Mouse (Mus musculus) limb, embryonic 12.5 days (tissue): Measurements from ENCODE around the gene Actr8. TPM values are rescaled to one million over a fixed set of nuclear protein-coding genes. Genes with fewer than 3 reads are reported as not detected.

Experiments
- ATAC-seq: fragments of 200-750 bp; cut with Nextera tagmentation; 2 replicates; pipeline ENCODE4 v1.8.0; 2017; ENCODE audit warnings: low read depth, moderate TSS enrichment; ENCODE audit not compliant: insufficient number of reproducible peaks, insufficient read depth, low FRiP score, low TSS enrichment
- H3K27ac ChIP-seq: fragments of 300-500 bp; sonication (generic); 2 replicates; pipeline ENCODE4 v1.5.1; 2016; ENCODE audit warnings: mild to moderate bottlenecking, moderate library complexity
- H3K27me3 ChIP-seq: fragments of 300-500 bp; sonication (generic); 2 replicates; pipeline ENCODE4 v1.6.1; 2016; ENCODE audit warnings: mild to moderate bottlenecking, moderate library complexity
- H3K36me3 ChIP-seq: fragments of 300-500 bp; sonication (generic); 2 replicates; pipeline ENCODE4 v1.6.1; 2016; ENCODE audit warnings: mild to moderate bottlenecking, moderate library complexity
- H3K4me1 ChIP-seq: fragments of 300-500 bp; sonication (generic); replicated peaks from 2 replicates; pipeline ENCODE4 v1.6.1; 2016
- H3K4me2 ChIP-seq: fragments of 300-500 bp; sonication (generic); 2 replicates; pipeline ENCODE4 v1.6.1; 2016; ENCODE audit warnings: mild to moderate bottlenecking, moderate library complexity
- H3K4me3 ChIP-seq: fragments of 300-500 bp; sonication (generic); replicated peaks from 2 replicates; pipeline ENCODE4 v1.5.1; 2016; ENCODE audit warnings: mild to moderate bottlenecking
- H3K9ac ChIP-seq: fragments of 300-500 bp; sonication (generic); replicated peaks from 2 replicates; pipeline ENCODE4 v1.6.1; 2016; ENCODE audit warnings: mild to moderate bottlenecking, moderate library complexity
- H3K9me3 ChIP-seq: fragments of 300-500 bp; sonication (generic); 2 replicates; pipeline ENCODE4 v1.6.1; 2016; ENCODE audit warnings: mild to moderate bottlenecking, moderate library complexity
- WGBS: fragments of 180-500 bp; shearing (Covaris S2); methylation state at CpG from one replicate; pipeline ENCODE4 v1.1.7; 2016; 5-methylcytosine and 5-hydroxymethylcytosine counted together
- polyA plus RNA-seq: library from polyadenylated mRNA; unstranded; fragments of >200 nt; fragmentation: Nextera tagmentation; extraction: Ambion mirVana; gene quantifications from 2 replicates; pipeline ENCODE4 v1.2.1, GENCODE M21; 2016

Actr8 gene
- polyA plus RNA-seq, 1 experiment from 2014 or later = 77.4 TPM

GRCm38 (mm10) chr14:30018463-30018801 lies 40.3 kb downstream of the Actr8 start:
- H3K36me3 ChIP-seq = no peaks in the 10 kb centered on the region
- peaks cover 16% of the 10 kb centered on the region for H3K4me1 ChIP-seq
- no peak overlapping the region for H3K9ac ChIP-seq
- no peak for ATAC-seq
- no peak overlapping the region for H3K27ac ChIP-seq
- H3K4me3 ChIP-seq = no peak overlapping the region
- no peaks in the 10 kb centered on the region for H3K27me3 ChIP-seq
- H3K4me2 ChIP-seq = no peak overlapping the region
- no peaks in the 10 kb centered on the region for H3K9me3 ChIP-seq
- 97% methylated on average over 4 of the region's 4 CpGs for WGBS

DNA sequence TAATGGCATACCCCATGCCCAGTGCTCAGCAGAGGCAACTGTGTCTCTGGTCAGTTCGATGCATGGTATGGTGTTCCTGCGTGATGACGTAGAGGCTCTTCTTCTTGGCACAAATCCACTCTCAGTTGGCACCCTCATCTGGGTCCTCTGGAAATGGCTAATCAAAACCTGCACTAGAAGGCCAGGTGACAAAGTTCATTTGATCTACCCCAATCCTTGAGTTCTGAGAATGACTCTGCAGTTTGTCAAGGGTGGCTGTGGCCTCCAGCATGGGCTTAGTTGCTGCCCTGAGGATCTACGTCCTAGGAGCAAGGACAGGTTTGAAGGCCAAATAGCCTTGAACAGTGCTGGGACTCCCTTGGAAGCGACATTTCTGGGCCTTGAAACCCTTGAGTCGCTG lies 40.7 kb downstream of the Actr8 start:
- no peaks in the 10 kb centered on the region for H3K9me3 ChIP-seq
- no peaks in the 10 kb centered on the region for H3K27me3 ChIP-seq
- peaks cover 16% of the 10 kb centered on the region for H3K4me1 ChIP-seq
- no peak overlapping the region for H3K9ac ChIP-seq
- WGBS = 91% methylated on average over 6 of the region's 6 CpGs
- no peak overlapping the region for H3K4me2 ChIP-seq
- no peak overlapping the region for H3K4me3 ChIP-seq
- no peak overlapping the region for H3K27ac ChIP-seq
- no peak for ATAC-seq
- no peaks in the 10 kb centered on the region for H3K36me3 ChIP-seq

- Histone ChIP-seq H3K4me3 (no peak overlapping the region), H3K4me2 (no peak overlapping the region), H3K9me3 (no peaks in the 10 kb centered on the region), H3K27ac (no peak overlapping the region), H3K9ac (no peak overlapping the region), H3K4me1 (peaks cover 15% of the 10 kb centered on the region), H3K27me3 (no peaks in the 10 kb centered on the region), H3K36me3 (no peaks in the 10 kb centered on the region)
- no peak for ATAC-seq
- WGBS = 90% methylated on average over 8 of the region's 8 CpGs
These were observed 41.2 kb downstream of the Actr8 start for GRCm38 (mm10) chr14:30019375-30019774.

GRCm38 (mm10) chr14:30019792-30020575 lies 41.8 kb downstream of the Actr8 start:
- Histone ChIP-seq H3K4me2 (no peak overlapping the region), H3K27ac (no peak overlapping the region), H3K27me3 (no peaks in the 10 kb centered on the region), H3K4me3 (no peak overlapping the region), H3K9me3 (no peaks in the 10 kb centered on the region), H3K4me1 (peaks cover 11% of the 10 kb centered on the region), H3K9ac (no peak overlapping the region), H3K36me3 (no peaks in the 10 kb centered on the region)
- ATAC-seq = no peak
- 33% methylated on average over 9 of the region's 9 CpGs for WGBS

- Histone ChIP-seq H3K9me3 (no peaks in the 10 kb centered on the region), H3K4me3 (no peak overlapping the region), H3K27me3 (no peaks in the 10 kb centered on the region), H3K27ac (no peak overlapping the region), H3K36me3 (no peaks in the 10 kb centered on the region), H3K4me1 (peaks cover 11% of the 10 kb centered on the region), H3K4me2 (no peak overlapping the region), H3K9ac (no peak overlapping the region)
- 88% methylated on average over 6 of the region's 6 CpGs for WGBS
- ATAC-seq = no peak
These were observed 44.3 kb downstream of the Actr8 start for GRCm38 (mm10) chr14:30022471-30022870.

DNA sequence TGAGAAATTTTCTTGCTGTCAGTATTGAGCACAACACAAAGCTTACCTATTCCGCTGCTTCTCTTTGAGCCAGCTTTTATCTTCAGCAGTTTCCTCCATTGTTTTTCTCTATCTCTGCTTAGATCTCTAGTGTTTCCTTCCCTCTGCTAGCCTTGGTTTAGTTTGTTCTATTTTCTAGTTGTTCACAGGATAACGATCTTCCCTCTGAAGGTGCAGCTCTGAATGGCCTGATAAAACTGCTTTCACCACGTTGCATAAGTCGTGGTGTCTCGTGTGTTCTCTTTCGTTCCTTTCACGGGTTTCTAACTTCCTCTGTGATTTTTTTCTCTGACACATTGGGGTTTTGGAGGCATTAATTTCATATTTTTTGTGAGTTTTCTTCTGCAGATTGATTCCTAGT lies 46.2 kb downstream of the Actr8 start:
- Histone ChIP-seq H3K4me2 (no peak overlapping the region), H3K27ac (no peak overlapping the region), H3K9ac (no peak overlapping the region), H3K4me1 (peaks cover 11% of the 10 kb centered on the region), H3K9me3 (no peaks in the 10 kb centered on the region), H3K27me3 (no peaks in the 10 kb centered on the region), H3K4me3 (no peak overlapping the region), H3K36me3 (no peaks in the 10 kb centered on the region)
- 56% methylated on average over 7 of the region's 7 CpGs for WGBS
- ATAC-seq = no peak

GRCm38 (mm10) chr14:30027378-30027777 lies 49.2 kb downstream of the Actr8 start:
- no peak overlapping the region for H3K4me3 ChIP-seq
- H3K36me3 ChIP-seq = no peaks in the 10 kb centered on the region
- no peak overlapping the region for H3K9ac ChIP-seq
- no peaks in the 10 kb centered on the region for H3K27me3 ChIP-seq
- H3K27ac ChIP-seq = no peak overlapping the region
- no peak overlapping the region for H3K4me2 ChIP-seq
- WGBS = 68% methylated on average over 2 of the region's 2 CpGs
- H3K9me3 ChIP-seq = no peaks in the 10 kb centered on the region
- H3K4me1 ChIP-seq = no peaks in the 10 kb centered on the region
- ATAC-seq = no peak

DNA sequence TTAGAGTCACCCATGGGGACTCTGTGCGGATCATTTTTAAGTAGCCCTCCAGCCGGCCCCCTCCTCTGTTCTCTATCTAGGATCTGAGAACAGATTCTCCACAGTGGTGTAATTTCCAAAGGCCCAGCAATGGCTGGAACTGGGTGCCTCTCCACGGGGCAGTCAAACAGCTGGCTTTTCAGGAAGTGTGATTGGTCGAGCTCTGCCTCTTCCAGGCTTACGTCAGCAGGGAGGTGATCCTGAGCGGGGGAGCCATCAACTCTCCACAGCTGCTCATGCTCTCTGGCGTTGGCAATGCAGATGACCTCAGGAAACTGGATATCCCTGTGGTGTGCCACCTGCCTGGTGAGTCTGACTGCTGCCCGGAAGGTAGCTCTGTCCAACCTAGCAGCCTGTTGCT lies 55.3 kb downstream of the Actr8 start:
- Histone ChIP-seq H3K36me3 (no peaks in the 10 kb centered on the region), H3K4me1 (no peaks in the 10 kb centered on the region), H3K9ac (no peak overlapping the region), H3K27ac (no peak overlapping the region), H3K4me3 (no peak overlapping the region), H3K27me3 (no peaks in the 10 kb centered on the region), H3K9me3 (no peaks in the 10 kb centered on the region), H3K4me2 (no peak overlapping the region)
- 56% methylated on average over 8 of the region's 8 CpGs for WGBS
- no peak for ATAC-seq

- Histone ChIP-seq H3K4me3 (no peak overlapping the region), H3K27me3 (no peaks in the 10 kb centered on the region), H3K36me3 (no peaks in the 10 kb centered on the region), H3K9ac (no peak overlapping the region), H3K4me2 (no peak overlapping the region), H3K4me1 (no peaks in the 10 kb centered on the region), H3K9me3 (no peaks in the 10 kb centered on the region), H3K27ac (no peak overlapping the region)
- no peak for ATAC-seq
- 91% methylated on average over 18 of the region's 18 CpGs for WGBS
These were observed 60.3 kb downstream of the Actr8 start for GRCm38 (mm10) chr14:30038431-30038830.

DNA sequence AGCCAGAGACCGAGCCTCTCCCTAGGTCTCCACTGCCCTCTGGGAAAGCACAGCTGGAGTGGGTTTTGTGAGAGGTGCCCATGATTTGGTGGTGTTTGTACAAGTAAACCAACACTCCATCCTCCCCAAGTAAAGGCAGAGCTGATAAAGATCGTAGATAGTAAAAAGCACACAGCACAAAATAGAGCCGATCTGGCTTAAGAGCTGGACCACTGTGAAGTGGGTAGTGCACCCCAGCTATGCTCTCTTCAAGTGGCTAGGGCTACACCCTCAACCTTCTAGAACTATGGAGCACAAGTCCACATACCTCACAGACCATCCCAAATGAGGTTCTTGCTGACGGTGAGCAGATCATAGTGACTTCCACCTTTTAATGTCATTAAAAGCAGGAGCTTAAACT lies 61.3 kb downstream of the Actr8 start:
- Histone ChIP-seq H3K27me3 (no peaks in the 10 kb centered on the region), H3K36me3 (no peaks in the 10 kb centered on the region), H3K9me3 (no peaks in the 10 kb centered on the region), H3K27ac (no peak overlapping the region), H3K4me2 (no peak overlapping the region), H3K4me3 (no peak overlapping the region), H3K9ac (no peak overlapping the region), H3K4me1 (no peaks in the 10 kb centered on the region)
- ATAC-seq = no peak
- 74% methylated on average over 4 of the region's 4 CpGs for WGBS

DNA sequence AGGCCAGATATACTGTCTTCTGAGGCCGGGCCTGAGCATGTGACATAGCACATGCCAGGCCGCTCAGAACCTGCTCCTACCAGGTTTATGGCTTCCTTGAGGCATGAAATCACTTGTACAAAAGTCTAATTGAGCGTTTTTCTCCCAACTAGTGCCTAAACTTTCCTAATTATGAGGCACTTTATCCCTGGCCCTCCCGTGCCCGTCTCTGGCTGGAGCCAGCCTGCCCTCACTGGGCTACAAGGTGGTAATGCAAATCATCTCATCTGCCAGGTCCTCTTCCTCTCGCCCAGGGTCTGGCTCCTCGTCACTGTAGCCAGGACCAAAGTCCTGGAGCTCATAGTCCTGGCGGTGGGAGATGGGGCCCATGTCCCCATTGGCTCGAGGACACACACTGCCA lies 63.7 kb downstream of the Actr8 start:
- H3K27me3 ChIP-seq = no peaks in the 10 kb centered on the region
- WGBS = 67% methylated on average over 9 of the region's 9 CpGs
- no peaks in the 10 kb centered on the region for H3K36me3 ChIP-seq
- H3K4me1 ChIP-seq = no peaks in the 10 kb centered on the region
- no peak overlapping the region for H3K4me2 ChIP-seq
- H3K9ac ChIP-seq = no peak overlapping the region
- H3K4me3 ChIP-seq = no peak overlapping the region
- ATAC-seq = no peak
- no peaks in the 10 kb centered on the region for H3K9me3 ChIP-seq
- H3K27ac ChIP-seq = no peak overlapping the region

- WGBS = 89% methylated on average over 7 of the region's 7 CpGs
- ATAC-seq = no peak
- no peaks in the 10 kb centered on the region for H3K36me3 ChIP-seq
- no peaks in the 10 kb centered on the region for H3K27me3 ChIP-seq
- H3K27ac ChIP-seq = no peak overlapping the region
- H3K9me3 ChIP-seq = no peaks in the 10 kb centered on the region
- no peak overlapping the region for H3K9ac ChIP-seq
- H3K4me2 ChIP-seq = no peak overlapping the region
- H3K4me1 ChIP-seq = no peaks in the 10 kb centered on the region
- no peak overlapping the region for H3K4me3 ChIP-seq
These were observed 65.3 kb downstream of the Actr8 start for GRCm38 (mm10) chr14:30043356-30043940.
